In the genomic region with DNA sequence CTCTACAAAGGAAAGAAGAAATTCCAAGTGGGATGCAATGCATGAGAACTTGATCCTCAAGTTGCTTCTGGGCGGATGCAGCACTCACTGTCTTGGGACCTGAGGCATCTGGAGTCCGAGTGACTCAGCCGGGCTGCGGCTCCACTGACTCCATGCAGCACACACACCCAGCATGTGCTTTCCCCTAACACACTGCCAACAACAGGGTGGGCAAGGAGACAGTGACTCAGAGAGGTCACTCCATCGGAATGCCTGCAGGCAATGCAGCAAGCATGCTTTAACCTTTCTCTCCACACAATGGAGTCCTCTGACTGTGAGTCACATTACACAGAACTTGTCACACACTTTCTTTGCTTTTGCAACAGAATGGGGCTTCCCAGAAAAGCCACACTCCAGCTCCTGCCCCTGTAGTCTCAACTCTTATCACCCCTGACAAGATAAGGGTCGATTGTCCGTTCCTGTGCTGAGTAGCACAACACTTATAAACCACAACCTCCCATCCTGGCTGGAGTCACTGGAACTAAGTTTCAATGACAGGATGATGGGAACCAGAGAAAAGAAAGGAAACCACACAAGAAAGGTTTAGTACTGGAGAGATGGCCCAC, we compare ENCODE assay signal across 11 mouse cellular contexts.
A peak's percentile ranks its signal among the peaks of the same experiment; 100 is the strongest.
DNase-seq lines count a peak whose midpoint lies in the region; ATAC-seq and TF ChIP-seq lines count a peak whose summit lies in the region.
"Had no signal": no experiment of that assay in that cellular context is flagged by ENCODE, and none has a peak within 500 bp of the region (broad histone marks: within the 10 kb centered on the region; RNA-seq: fewer than 3 reads in every experiment).

No protein-coding gene starts in this region.

- H3K9me3 ChIP-seq in embryonic facial prominence, embryonic 11.5 days (replicated peaks; ENCODE audit: control insufficient read depth, low read length), result no peaks in the 10 kb centered on the region
- no peaks in the 10 kb centered on the region for H3K9me3 ChIP-seq in embryonic facial prominence, embryonic 10.5 days
- H3K9me3 ChIP-seq: lung, embryonic 15.5 days had no signal

- DNase-seq in embryonic facial prominence, embryonic 11.5 days (ENCODE audit: low spot score), result no peak
- DNase-seq in embryonic facial prominence, embryonic 10.5 days (ENCODE audit: low spot score), result no peak
- peak; percentile 96 for DNase-seq in fibroblast of lung, adult 2 months (ENCODE audit: low read depth)
- DNase-seq in heart, postnatal 14 days, result peak; percentile 51 to 54
- no peak for DNase-seq in thymus, adult 2 months
- DNase-seq in layer of hippocampus, postnatal 14 days (ENCODE audit: low spot score in 2 of 2), result no peak
- no peak for DNase-seq in cerebellum, adult 18-20 months
- DNase-seq: thymus, postnatal 14 days had no signal

- H3K36me3 ChIP-seq in embryonic facial prominence, embryonic 11.5 days (replicated peaks; ENCODE audit: control insufficient read depth, insufficient read depth, low read depth, low read length), result no peaks in the 10 kb centered on the region; the same call in none of the 2 replicates
- H3K36me3 ChIP-seq in embryonic facial prominence, embryonic 10.5 days (replicated peaks), result peaks cover 70% of the 10 kb centered on the region
- H3K36me3 ChIP-seq in C2C12 (ENCODE audit: control insufficient read depth, insufficient read depth), result peaks cover 52% of the 10 kb centered on the region
- peaks cover 18% of the 10 kb centered on the region for H3K36me3 ChIP-seq in thymus, adult 2 months (ENCODE audit: control insufficient read depth, insufficient read depth, low read length)

- no peak for TF ChIP-seq CTCF in C2C12 (IDR thresholded peaks at IDR 0.05; ENCODE audit: control insufficient read depth, insufficient read depth, insufficient read length)
- TF ChIP-seq CTCF in thymus, adult 2 months (IDR thresholded peaks at IDR 0.05; ENCODE audit: borderline replicate concordance, control insufficient read depth, extremely low read depth, insufficient read depth, low read length, poor library complexity), result no peak

- H3K4me2 ChIP-seq in embryonic facial prominence, embryonic 11.5 days (ENCODE audit: low read depth, low read length), result no peak overlapping the region
- H3K4me2 ChIP-seq: lung, embryonic 15.5 days had no signal

- H3K27ac ChIP-seq in embryonic facial prominence, embryonic 11.5 days (replicated peaks; ENCODE audit: low read depth, low read length), result no peak overlapping the region
- H3K27ac ChIP-seq in embryonic facial prominence, embryonic 10.5 days (replicated peaks), result no peak overlapping the region; the same call in 1 of the 2 replicates
- no peak overlapping the region for H3K27ac ChIP-seq in thymus, adult 2 months (ENCODE audit: control insufficient read depth, insufficient read depth, low read length)
- H3K27ac ChIP-seq: lung, embryonic 15.5 days had no signal

- H3ac ChIP-seq in C2C12 (ENCODE audit: control insufficient read depth, insufficient read length, low read depth), result no peak overlapping the region

- H3K79me2 ChIP-seq in C2C12 (ENCODE audit: control insufficient read depth, insufficient read depth), result peaks cover 48% of the 10 kb centered on the region

- WGBS in embryonic facial prominence, embryonic 11.5 days, result 28% methylated on average over 7 of the region's 7 CpGs
- WGBS in embryonic facial prominence, embryonic 10.5 days, result 37% methylated on average over 7 of the region's 7 CpGs
- WGBS in thymus, adult 2 months, result 85% methylated on average over 7 of the region's 7 CpGs

- peaks cover 24% of the 10 kb centered on the region for H3K79me3 ChIP-seq in C2C12 (ENCODE audit: low read depth)

- H3K4me3 ChIP-seq in embryonic facial prominence, embryonic 11.5 days (ENCODE audit: low read depth, low read length), result no peak overlapping the region
- no peak overlapping the region for H3K4me3 ChIP-seq in embryonic facial prominence, embryonic 10.5 days
- no peak overlapping the region for H3K4me3 ChIP-seq in C2C12 (ENCODE audit: insufficient read depth, poor library complexity, severe bottlenecking)
- H3K4me3 ChIP-seq in thymus, adult 2 months (ENCODE audit: control insufficient read depth, insufficient read depth, low read length), result no peak overlapping the region
- H3K4me3 ChIP-seq: lung, embryonic 15.5 days had no signal

- peak; percentile 52; the same call in 1 of the 2 replicates for ATAC-seq in embryonic facial prominence, embryonic 11.5 days (replicated peaks; ENCODE audit: insufficient number of reproducible peaks, low FRiP score, low TSS enrichment, low read depth)

- no peaks in the 10 kb centered on the region for H3K4me1 ChIP-seq in embryonic facial prominence, embryonic 11.5 days (ENCODE audit: control insufficient read depth, insufficient read depth, low read length)
- peaks cover 37% of the 10 kb centered on the region for H3K4me1 ChIP-seq in embryonic facial prominence, embryonic 10.5 days
- no peaks in the 10 kb centered on the region for H3K4me1 ChIP-seq in thymus, adult 2 months (replicated peaks; ENCODE audit: control insufficient read depth, insufficient read depth, low read length)
- H3K4me1 ChIP-seq: lung, embryonic 15.5 days had no signal

- H3K27me3 ChIP-seq in embryonic facial prominence, embryonic 11.5 days (ENCODE audit: control insufficient read depth, insufficient read depth, low read length), result no peaks in the 10 kb centered on the region
- no peaks in the 10 kb centered on the region for H3K27me3 ChIP-seq in embryonic facial prominence, embryonic 10.5 days (replicated peaks; ENCODE audit: low read depth, poor library complexity, severe bottlenecking)
- no peaks in the 10 kb centered on the region for H3K27me3 ChIP-seq in C2C12 (ENCODE audit: control insufficient read depth, insufficient read depth, insufficient read length)
- H3K27me3 ChIP-seq in thymus, adult 2 months (ENCODE audit: control insufficient read depth, insufficient read depth, low read length), result no peaks in the 10 kb centered on the region
- H3K27me3 ChIP-seq: CH12.LX; lung, embryonic 15.5 days had no signal

- no peak for TF ChIP-seq POLR2A in thymus, adult 2 months (IDR thresholded peaks at IDR 0.05; ENCODE audit: control insufficient read depth, extremely low read depth, insufficient read depth, low read length, poor library complexity)

- intact Hi-C loops in heart, postnatal 14 days (cut with DNase I), result no loop called here

- no peak overlapping the region for H3K9ac ChIP-seq in embryonic facial prominence, embryonic 11.5 days (replicated peaks; ENCODE audit: low read length)
- H3K9ac ChIP-seq: lung, embryonic 15.5 days had no signal

TF ChIP-seq in C2C12, 6 proteins besides CTCF, POLR2A, EP300 and RAD21:
- TF ChIP-seq USF1 (IDR thresholded peaks at IDR 0.05; ENCODE audit: low read depth), result peak; percentile 22
- TF ChIP-seq FOSL1 (IDR thresholded peaks at IDR 0.05; ENCODE audit: insufficient read depth, low read length, poor library complexity, severe bottlenecking), result peak; percentile 63
- peak; percentile 76 for TF ChIP-seq MYOD1 (IDR thresholded peaks at IDR 0.05; ENCODE audit: control insufficient read depth, insufficient read length, low read depth)
- no peak for TF ChIP-seq MYOG (IDR thresholded peaks at IDR 0.05; ENCODE audit: control insufficient read depth, extremely low read depth, insufficient read length)
- TF ChIP-seq CEBPB (IDR thresholded peaks at IDR 0.05; ENCODE audit: low read depth), result peak; percentile 88
- TF ChIP-seq MAX (IDR thresholded peaks at IDR 0.05), result peak; percentile 98

Comparison
In these comparisons a context has a peak if more than half of its experiments do, and no peak if none do; other contexts are left out.
1. DNase-seq: peak in fibroblast of lung, adult 2 months (single experiment) and heart, postnatal 14 days (2 of 2); none in embryonic facial prominence, embryonic 11.5 days (single experiment), embryonic facial prominence, embryonic 10.5 days (single experiment), thymus, adult 2 months (single experiment), layer of hippocampus, postnatal 14 days (0 of 2) and cerebellum, adult 18-20 months (0 of 2).